Mouse (Mus musculus) olfactory bulb, adult 2 months (tissue): ENCODE data around the gene Taf1a.

Source experiments
- CTCF ChIP-seq: fragments of 200-500 bp; IDR thresholded peaks from 2 replicates; pipeline ENCODE4 v1.5.1; 2012; ENCODE audit warnings: low read depth, mild to moderate bottlenecking, low read length, moderate library complexity; ENCODE audit not compliant: insufficient read depth
- POLR2A ChIP-seq: fragments of 200-500 bp; IDR thresholded peaks from 2 replicates; pipeline ENCODE4 v1.6.1; 2012; ENCODE audit warnings: mild to moderate bottlenecking, low read depth, low read length, moderate library complexity; ENCODE audit not compliant: insufficient read depth

DNA sequence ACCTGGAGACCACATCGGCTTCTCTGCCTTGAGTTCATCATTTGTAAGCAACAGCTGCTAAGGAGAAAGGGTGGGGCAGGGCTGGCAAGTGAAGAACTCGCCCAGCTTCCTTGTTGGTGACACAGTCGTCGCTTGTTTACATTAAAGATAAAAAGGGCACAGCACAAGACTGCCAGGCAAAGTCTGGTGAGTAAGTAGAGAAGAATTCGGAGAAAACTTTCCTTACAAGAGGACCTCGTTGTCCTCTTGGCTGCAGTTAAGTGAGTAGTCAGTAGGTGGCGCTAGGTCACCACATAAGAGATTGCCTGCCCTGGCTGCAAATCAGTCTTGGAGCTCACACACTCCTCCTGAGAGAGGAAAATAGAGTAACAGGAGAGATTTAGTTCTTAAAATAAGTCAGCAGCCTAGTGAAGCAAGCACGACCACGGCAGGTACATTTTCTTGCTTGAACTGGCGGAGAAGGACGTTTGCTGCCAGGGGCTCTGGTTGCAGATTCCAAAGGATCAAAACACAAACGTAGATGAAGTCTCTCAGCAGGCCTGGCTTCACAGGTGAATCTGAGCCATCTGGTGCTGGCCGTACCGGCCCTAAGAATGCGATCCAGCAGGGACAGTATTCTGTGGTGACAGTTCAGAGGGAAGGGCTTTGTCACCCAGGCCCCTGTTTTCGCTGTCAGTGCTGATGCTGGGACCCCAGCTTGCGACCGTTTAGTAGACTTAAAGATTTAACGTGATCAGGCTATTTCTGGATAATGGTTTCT is 53.4 kb downstream of the Taf1a start:
- TF ChIP-seq POLR2A (no peak), CTCF (no peak)
